Mouse (Mus musculus): ENCODE measurements around the gene Clcnkb. TPM values are rescaled to one million over a fixed set of nuclear protein-coding genes. Genes with fewer than 3 reads are reported as not detected.

Clcnkb gene
- total and polyA plus RNA-seq, 2 experiments: not detected

DNA sequence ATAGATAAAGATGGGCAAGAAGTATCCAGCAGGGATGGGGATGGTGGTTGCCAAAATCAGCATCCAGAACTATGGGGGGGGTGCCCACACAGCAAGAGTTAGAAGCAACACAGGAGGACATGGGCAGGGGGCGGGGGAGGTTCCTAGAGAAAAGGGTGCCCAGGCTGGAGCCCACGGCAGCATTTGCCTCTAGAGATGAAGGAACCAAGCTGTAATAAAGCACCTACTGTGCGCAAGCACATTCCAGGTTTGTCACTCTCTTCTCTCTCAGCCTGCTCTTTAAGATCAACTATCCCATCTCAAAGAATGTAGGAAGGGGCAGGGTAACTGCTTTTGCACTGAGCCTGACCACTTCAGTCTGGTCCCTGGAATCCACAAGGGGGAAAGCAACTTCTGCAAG is 7.2 kb downstream of the Clcnkb start:
- Histone ChIP-seq H3K79me2 (ENCODE audit: control insufficient read depth, insufficient read depth, low read length) (no peaks in the 10 kb centered on the region), H3K36me3 (ENCODE audit: control insufficient read depth, insufficient read depth, low read length) (no peaks in the 10 kb centered on the region), H3K4me1 (ENCODE audit: control insufficient read depth, insufficient read depth, low read length) (no peaks in the 10 kb centered on the region; the same call in 1 of the 2 replicates), H3K4me3 (ENCODE audit: insufficient read depth, low read depth, low read length) (no peak overlapping the region), H3K27ac (replicated peaks; ENCODE audit: insufficient read depth, low read depth, low read length) (no peak overlapping the region), H3K9ac (ENCODE audit: low read depth, low read length) (no peak overlapping the region), H3K27me3 (ENCODE audit: control insufficient read depth, insufficient read depth, low read length) (no peaks in the 10 kb centered on the region; the same call in 1 of the 2 replicates)
- no peak for TF ChIP-seq CTCF (IDR thresholded peaks at IDR 0.05; ENCODE audit: low read depth, low read length)
- no peak for TF ChIP-seq POLR2A (IDR thresholded peaks at IDR 0.05; ENCODE audit: extremely low read depth, insufficient read depth, low read length)
- 94% methylated on average over 3 of the region's 3 CpGs for WGBS
- no peak for DNase-seq (ENCODE audit: extremely low read depth, low read depth, low spot score)

DNA sequence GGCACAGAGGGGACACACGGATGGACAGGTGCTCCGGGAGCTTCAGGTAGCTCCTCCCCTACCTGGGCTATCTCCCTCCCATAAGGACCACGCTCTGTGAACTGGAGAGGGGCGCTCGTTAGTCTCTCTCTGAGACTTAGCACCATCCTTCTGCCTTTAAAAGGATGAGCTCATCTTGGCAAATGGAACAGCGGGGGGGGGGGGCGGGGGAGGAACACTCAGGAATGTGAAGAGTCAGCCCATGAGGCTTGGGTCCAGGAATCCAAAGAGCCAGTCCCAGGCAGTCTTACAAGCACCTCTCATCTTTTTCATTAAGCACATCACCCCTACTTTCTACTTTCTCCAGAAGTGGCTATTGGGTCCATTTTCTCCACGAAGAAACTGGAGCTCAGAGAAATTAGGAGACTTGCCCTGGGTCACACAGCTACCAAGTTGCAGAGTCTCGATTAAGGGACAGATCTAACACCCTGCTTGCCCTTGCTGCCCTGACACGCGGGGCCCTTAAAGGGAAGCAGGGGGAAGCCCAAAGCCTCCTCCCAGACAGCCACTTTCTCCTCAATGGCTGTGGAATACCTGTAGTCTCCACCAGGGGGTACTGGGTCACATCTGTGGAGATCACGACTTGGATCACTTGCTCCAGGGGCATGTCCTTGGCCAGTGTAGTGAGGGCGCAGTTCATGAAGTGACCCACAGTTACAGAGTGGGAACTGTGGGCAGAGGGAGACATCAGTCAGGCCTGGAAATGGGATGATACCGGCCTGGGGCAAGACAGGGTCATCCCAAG is 9.1 kb downstream of the Clcnkb start:
- H3K4me1 ChIP-seq (ENCODE audit: control insufficient read depth, insufficient read depth, low read length): no peaks in the 10 kb centered on the region; the same call in 1 of the 2 replicates
- TF ChIP-seq POLR2A (IDR thresholded peaks at IDR 0.05; ENCODE audit: extremely low read depth, insufficient read depth, low read length): no peak
- peak; percentile 51 for TF ChIP-seq CTCF (IDR thresholded peaks at IDR 0.05; ENCODE audit: low read depth, low read length)
- no peaks in the 10 kb centered on the region; the same call in 1 of the 2 replicates for H3K27me3 ChIP-seq (ENCODE audit: control insufficient read depth, insufficient read depth, low read length)
- H3K4me3 ChIP-seq (ENCODE audit: insufficient read depth, low read depth, low read length): no peak overlapping the region
- no peaks in the 10 kb centered on the region for H3K79me2 ChIP-seq (ENCODE audit: control insufficient read depth, insufficient read depth, low read length)
- peak; percentile 25 for DNase-seq (ENCODE audit: extremely low read depth, low read depth, low spot score)
- WGBS: 39% methylated on average over 14 of the region's 14 CpGs
- no peak overlapping the region for H3K9ac ChIP-seq (ENCODE audit: low read depth, low read length)
- no peak overlapping the region for H3K27ac ChIP-seq (replicated peaks; ENCODE audit: insufficient read depth, low read depth, low read length)
- H3K36me3 ChIP-seq (ENCODE audit: control insufficient read depth, insufficient read depth, low read length): no peaks in the 10 kb centered on the region

DNA sequence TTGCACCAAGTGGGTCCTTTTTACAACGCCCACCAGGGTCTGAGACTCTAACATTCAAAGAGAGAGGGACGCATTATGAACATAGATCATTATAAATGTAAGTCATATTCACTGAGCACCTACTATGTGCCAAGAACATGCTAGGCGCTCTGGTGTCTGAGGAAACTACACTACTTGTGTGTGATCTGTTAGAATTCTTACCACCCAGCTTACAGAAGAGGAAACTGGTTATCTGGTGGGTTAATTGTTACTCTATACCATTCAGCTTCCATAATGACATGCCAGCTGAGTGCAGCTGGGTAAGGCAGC is 10.5 kb downstream of the Clcnkb start:
- Histone ChIP-seq H3K79me2 (ENCODE audit: control insufficient read depth, insufficient read depth, low read length) (no peaks in the 10 kb centered on the region), H3K36me3 (ENCODE audit: control insufficient read depth, insufficient read depth, low read length) (no peaks in the 10 kb centered on the region), H3K27me3 (ENCODE audit: control insufficient read depth, insufficient read depth, low read length) (no peaks in the 10 kb centered on the region; the same call in 1 of the 2 replicates), H3K4me1 (ENCODE audit: control insufficient read depth, insufficient read depth, low read length) (no peaks in the 10 kb centered on the region; the same call in 1 of the 2 replicates), H3K27ac (replicated peaks; ENCODE audit: insufficient read depth, low read depth, low read length) (no peak overlapping the region), H3K4me3 (ENCODE audit: insufficient read depth, low read depth, low read length) (no peak overlapping the region), H3K9ac (ENCODE audit: low read depth, low read length) (no peak overlapping the region)
- no peak for DNase-seq (ENCODE audit: extremely low read depth, low read depth, low spot score)
- TF ChIP-seq POLR2A (IDR thresholded peaks at IDR 0.05; ENCODE audit: extremely low read depth, insufficient read depth, low read length) (no peak), CTCF (IDR thresholded peaks at IDR 0.05; ENCODE audit: low read depth, low read length) (no peak)
- WGBS: 81% methylated on average over 3 of the region's 3 CpGs

DNA sequence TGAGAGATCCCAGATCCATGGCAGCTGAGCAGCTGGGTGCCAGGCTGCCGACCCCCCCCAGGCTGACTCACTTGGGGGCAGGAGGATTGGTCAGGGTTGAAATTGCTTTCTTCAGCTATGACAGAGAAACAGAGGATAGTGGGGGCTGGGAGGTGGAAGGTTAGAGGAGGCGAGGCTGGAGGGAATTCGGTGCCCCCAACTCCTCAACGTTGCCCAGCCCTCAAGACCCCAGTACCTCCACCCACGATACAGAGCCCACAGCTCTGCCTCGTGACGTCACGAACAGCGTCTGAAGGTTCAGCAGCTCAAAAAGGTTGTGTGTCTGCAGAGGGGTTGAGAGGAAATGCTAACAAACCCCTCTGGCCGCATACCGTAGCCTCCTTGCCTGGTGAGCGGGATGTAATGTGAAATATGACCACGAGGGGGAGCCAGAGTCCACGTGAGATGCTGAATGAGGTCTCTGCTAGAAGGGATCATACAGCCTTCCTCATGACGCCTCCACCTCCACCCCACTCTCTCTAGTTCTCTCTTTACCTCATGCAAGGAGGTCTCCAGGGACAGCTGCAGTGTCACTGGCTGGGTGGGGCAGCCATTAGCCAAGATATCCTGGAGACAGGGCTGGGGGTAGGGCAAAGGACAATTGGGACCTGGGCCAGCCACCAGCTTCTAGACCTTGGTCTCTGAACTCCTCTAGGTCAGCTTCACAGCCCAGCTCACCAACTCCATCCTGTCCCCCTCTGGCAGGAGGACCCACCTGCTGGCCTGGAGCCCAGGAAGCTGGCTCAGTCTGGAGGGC is 11.1 kb downstream of the Clcnkb start:
- DNase-seq (ENCODE audit: extremely low read depth, low read depth, low spot score): peak; percentile 40
- Histone ChIP-seq H3K79me2 (ENCODE audit: control insufficient read depth, insufficient read depth, low read length) (no peaks in the 10 kb centered on the region), H3K9ac (ENCODE audit: low read depth, low read length) (no peak overlapping the region), H3K27me3 (ENCODE audit: control insufficient read depth, insufficient read depth, low read length) (no peaks in the 10 kb centered on the region; the same call in 1 of the 2 replicates), H3K4me3 (ENCODE audit: insufficient read depth, low read depth, low read length) (no peak overlapping the region), H3K4me1 (ENCODE audit: control insufficient read depth, insufficient read depth, low read length) (no peaks in the 10 kb centered on the region; the same call in 1 of the 2 replicates), H3K36me3 (ENCODE audit: control insufficient read depth, insufficient read depth, low read length) (no peaks in the 10 kb centered on the region), H3K27ac (replicated peaks; ENCODE audit: insufficient read depth, low read depth, low read length) (no peak overlapping the region)
- peak; percentile 93 for TF ChIP-seq CTCF (IDR thresholded peaks at IDR 0.05; ENCODE audit: low read depth, low read length)
- TF ChIP-seq POLR2A (IDR thresholded peaks at IDR 0.05; ENCODE audit: extremely low read depth, insufficient read depth, low read length): no peak
- 15% methylated on average over 15 of the region's 15 CpGs for WGBS

DNA sequence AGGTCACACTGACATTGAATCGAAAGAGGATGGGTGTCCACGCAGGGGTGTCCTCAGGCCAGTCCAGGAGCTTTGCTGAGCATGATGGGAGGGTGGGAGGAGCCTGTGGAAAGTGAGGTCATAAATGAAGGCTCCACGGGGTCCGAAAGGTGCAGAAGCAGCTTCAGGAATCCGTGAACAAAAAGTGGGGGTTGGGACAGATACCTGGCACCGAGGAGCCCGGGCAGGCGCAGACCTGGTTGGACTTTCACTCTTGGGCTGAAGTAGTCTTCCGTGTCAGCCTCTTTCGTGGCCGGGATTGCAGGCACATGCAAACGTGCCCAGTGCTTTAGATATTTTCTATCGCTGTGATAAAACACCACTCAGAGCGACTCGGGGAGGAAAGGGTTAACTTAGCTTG is 15.6 kb downstream of the Clcnkb start:
- no peaks in the 10 kb centered on the region for H3K79me2 ChIP-seq (ENCODE audit: control insufficient read depth, insufficient read depth, low read length)
- H3K4me3 ChIP-seq (ENCODE audit: insufficient read depth, low read depth, low read length): no peak overlapping the region
- H3K36me3 ChIP-seq (ENCODE audit: control insufficient read depth, insufficient read depth, low read length): no peaks in the 10 kb centered on the region
- no peak overlapping the region for H3K9ac ChIP-seq (ENCODE audit: low read depth, low read length)
- TF ChIP-seq CTCF (IDR thresholded peaks at IDR 0.05; ENCODE audit: low read depth, low read length) (no peak), POLR2A (IDR thresholded peaks at IDR 0.05; ENCODE audit: extremely low read depth, insufficient read depth, low read length) (no peak)
- no peak for DNase-seq (ENCODE audit: extremely low read depth, low read depth, low spot score)
- H3K4me1 ChIP-seq (ENCODE audit: control insufficient read depth, insufficient read depth, low read length): no peaks in the 10 kb centered on the region; the same call in 1 of the 2 replicates
- H3K27ac ChIP-seq (replicated peaks; ENCODE audit: insufficient read depth, low read depth, low read length): no peak overlapping the region
- WGBS: 83% methylated on average over 15 of the region's 15 CpGs
- no peaks in the 10 kb centered on the region for H3K27me3 ChIP-seq (ENCODE audit: control insufficient read depth, insufficient read depth, low read length)
